In genomic region chr1:98072045-98072444, GRCm38 (mm10) we compare ENCODE assay signal across 8 mouse cellular contexts. TPM values are rescaled to one million over a fixed set of nuclear protein-coding genes. Genes with fewer than 3 reads are reported as not detected.
DNase-seq lines count a peak whose midpoint lies in the region; ATAC-seq lines count a peak whose summit lies in the region.

No protein-coding gene starts in this region.

- 0 out of 2 replicates have a peak, but pooled peaks have one; percentile 50 for ATAC-seq in frontal cortex, adult (ENCODE audit: low TSS enrichment)
- ATAC-seq in granulocyte monocyte progenitor cell, adult 5-6 weeks (replicated peaks; ENCODE audit: poor library complexity, severe bottlenecking) = peak; percentile 74
- no peak for ATAC-seq in inflammation-experienced regulatory T-cells, adult 6 months

- DNase-seq in frontal cortex, postnatal 25 days (ENCODE audit: low spot score in 2 of 2) = no peak
- DNase-seq in right cerebral cortex, postnatal 14 days = peak; percentile 45
- DNase-seq in right cerebral cortex, postnatal 36 days (ENCODE audit: low spot score in 2 of 2) = no peak
- DNase-seq in lung, postnatal 36 days = peak; percentile 72
- no peak for DNase-seq in cerebellum, adult 11-12 months

RNA-seq across cellular contexts. Expression of gene Pam, which starts 23.4 kb away (rescaled TPM):
- total RNA-seq in granulocyte monocyte progenitor cell, adult 5-6 weeks (2014; fragmentation: Nextera tagmentation) = 20.2 and 25.5 TPM in 2 replicates
- total RNA-seq in granulocyte monocyte progenitor cell, adult 5-6 weeks (2017) = 55.3 and 60.4 TPM in 2 replicates
- polyA plus RNA-seq in inflammation-experienced regulatory T-cells, adult 6 months (2017; shearing (Covaris generic)) = 1 to 10 TPM; 1.5 to 5.3 (median 3.8) TPM

Comparison
In these comparisons a context has a peak if more than half of its experiments do, and no peak if none do; other contexts are left out.
1. DNase-seq: peak in right cerebral cortex, postnatal 14 days (single experiment) and lung, postnatal 36 days (single experiment); none in frontal cortex, postnatal 25 days (0 of 2), right cerebral cortex, postnatal 36 days (0 of 2) and cerebellum, adult 11-12 months (single experiment).